Mouse (Mus musculus): ENCODE results near the gene Gm11444. TPM values are rescaled to one million over a fixed set of nuclear protein-coding genes. Genes with fewer than 3 reads are reported as not detected.

The Gm11444 gene
- total and polyA plus RNA-seq, 3 experiments = not detected

DNA sequence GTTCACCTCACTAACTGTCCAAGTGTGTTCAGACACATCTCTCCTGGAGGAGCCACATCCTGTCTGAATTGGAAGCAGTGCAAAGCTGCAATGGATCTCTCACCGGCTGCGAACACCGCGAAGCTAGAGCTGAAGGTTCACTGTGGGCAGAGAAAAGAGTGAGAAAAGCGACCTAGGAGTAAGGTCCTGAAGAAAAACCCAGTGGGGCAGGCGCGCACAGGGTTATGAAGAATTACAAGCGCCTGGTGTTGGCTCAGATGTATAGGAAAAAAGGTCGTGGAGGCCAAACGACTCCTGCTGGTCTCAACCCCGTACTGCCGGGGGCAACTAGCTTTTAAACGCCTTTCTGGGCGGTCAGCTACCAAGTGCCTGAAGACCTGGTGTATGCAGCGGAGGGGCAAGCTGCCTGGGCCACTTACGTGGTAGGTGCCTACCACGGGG is 19.2 kb downstream of the Gm11444 start:
- TF ChIP-seq CTCF (IDR thresholded peaks at IDR 0.05; ENCODE audit: low read depth, low read length) = no peak
- no peak for TF ChIP-seq POLR2AphosphoS5 (IDR thresholded peaks at IDR 0.05; ENCODE audit: insufficient replicate concordance, low read depth, low read length)
- TF ChIP-seq GATA2 (IDR thresholded peaks at IDR 0.05; ENCODE audit: borderline replicate concordance, low read depth, low read length) = no peak
- no peak for TF ChIP-seq TAL1 (conservative IDR thresholded peaks at IDR 0.05; ENCODE audit: low read depth, low read length)
- no peak for TF ChIP-seq GATA1 (IDR thresholded peaks at IDR 0.05; ENCODE audit: borderline replicate concordance, low read length)
- H3K4me3 ChIP-seq (ENCODE audit: low read depth, low read length) = no peak overlapping the region
- H3K27me3 ChIP-seq (ENCODE audit: insufficient read depth, low read length) = peaks cover 65% of the 10 kb centered on the region
- no peaks in the 10 kb centered on the region for H3K36me3 ChIP-seq (replicated peaks)
- ATAC-seq (ENCODE audit: extremely low read depth, insufficient number of reproducible peaks, low FRiP score, poor library complexity, severe bottlenecking) (no peak), DNase-seq (ENCODE audit: low spot score) (no peak)
- peaks cover 6% of the 10 kb centered on the region; the same call in 1 of the 2 replicates for H3K4me1 ChIP-seq (ENCODE audit: insufficient read depth, low read depth, low read length)
- peaks cover 23% of the 10 kb centered on the region for H3K9me3 ChIP-seq (replicated peaks)

GRCm38 (mm10) chr11:85829520-85830440 is 20.4 kb downstream of the Gm11444 start:
- H3K9me3 ChIP-seq (replicated peaks) = peaks cover 23% of the 10 kb centered on the region
- H3K4me3 ChIP-seq (ENCODE audit: low read depth, low read length) = no peak overlapping the region
- TF ChIP-seq CTCF (IDR thresholded peaks at IDR 0.05; ENCODE audit: low read depth, low read length) = no peak
- TF ChIP-seq GATA1 (IDR thresholded peaks at IDR 0.05; ENCODE audit: borderline replicate concordance, low read length) = no peak
- no peak for TF ChIP-seq GATA2 (IDR thresholded peaks at IDR 0.05; ENCODE audit: borderline replicate concordance, low read depth, low read length)
- no peak for TF ChIP-seq POLR2AphosphoS5 (IDR thresholded peaks at IDR 0.05; ENCODE audit: insufficient replicate concordance, low read depth, low read length)
- TF ChIP-seq TAL1 (conservative IDR thresholded peaks at IDR 0.05; ENCODE audit: low read depth, low read length) = no peak
- DNase-seq (ENCODE audit: low spot score) (no peak), ATAC-seq (ENCODE audit: extremely low read depth, insufficient number of reproducible peaks, low FRiP score, poor library complexity, severe bottlenecking) (no peak)
- peaks cover 6% of the 10 kb centered on the region; the same call in 1 of the 2 replicates for H3K4me1 ChIP-seq (ENCODE audit: insufficient read depth, low read depth, low read length)
- no peaks in the 10 kb centered on the region for H3K36me3 ChIP-seq (replicated peaks)
- peaks cover 71% of the 10 kb centered on the region for H3K27me3 ChIP-seq (ENCODE audit: insufficient read depth, low read length)

GRCm38 (mm10) chr11:85828691-85829519 is 21.2 kb downstream of the Gm11444 start:
- Histone ChIP-seq H3K9me3 (replicated peaks) (peaks cover 23% of the 10 kb centered on the region), H3K27me3 (ENCODE audit: insufficient read depth, low read length) (peaks cover 70% of the 10 kb centered on the region), H3K4me1 (ENCODE audit: insufficient read depth, low read depth, low read length) (peaks cover 6% of the 10 kb centered on the region; the same call in 1 of the 2 replicates), H3K36me3 (replicated peaks) (no peaks in the 10 kb centered on the region), H3K4me3 (ENCODE audit: low read depth, low read length) (no peak overlapping the region)
- TF ChIP-seq TAL1 (conservative IDR thresholded peaks at IDR 0.05; ENCODE audit: low read depth, low read length) (no peak), CTCF (IDR thresholded peaks at IDR 0.05; ENCODE audit: low read depth, low read length) (no peak), POLR2AphosphoS5 (IDR thresholded peaks at IDR 0.05; ENCODE audit: insufficient replicate concordance, low read depth, low read length) (no peak), GATA2 (IDR thresholded peaks at IDR 0.05; ENCODE audit: borderline replicate concordance, low read depth, low read length) (no peak), GATA1 (IDR thresholded peaks at IDR 0.05; ENCODE audit: borderline replicate concordance, low read length) (no peak)
- no peak for DNase-seq (ENCODE audit: low spot score)
- ATAC-seq (ENCODE audit: extremely low read depth, insufficient number of reproducible peaks, low FRiP score, poor library complexity, severe bottlenecking) = no peak

GRCm38 (mm10) chr11:85827342-85827741 is 22.8 kb downstream of the Gm11444 start:
- H3K27me3 ChIP-seq (ENCODE audit: insufficient read depth, low read length) = peaks cover 68% of the 10 kb centered on the region

GRCm38 (mm10) chr11:85825823-85826222 is 24.3 kb downstream of the Gm11444 start:
- H3K27me3 ChIP-seq (ENCODE audit: insufficient read depth, low read length) = peaks cover 61% of the 10 kb centered on the region

More at GRCm38 (mm10) chr11:85827342-85827741, 22.8 kb downstream of the Gm11444 start:
- TF ChIP-seq TAL1 (conservative IDR thresholded peaks at IDR 0.05; ENCODE audit: low read depth, low read length) = no peak
- Histone ChIP-seq H3K36me3 (replicated peaks) (no peaks in the 10 kb centered on the region), H3K4me1 (ENCODE audit: insufficient read depth, low read depth, low read length) (peaks cover 9% of the 10 kb centered on the region; the same call in 1 of the 2 replicates), H3K9me3 (replicated peaks) (peaks cover 14% of the 10 kb centered on the region), H3K4me3 (ENCODE audit: low read depth, low read length) (no peak overlapping the region)
- ATAC-seq (ENCODE audit: extremely low read depth, insufficient number of reproducible peaks, low FRiP score, poor library complexity, severe bottlenecking) = 0 out of 2 replicates have a peak, but pooled peaks have one; percentile 34
- no peak for DNase-seq (ENCODE audit: low spot score)

More at GRCm38 (mm10) chr11:85825823-85826222, 24.3 kb downstream of the Gm11444 start:
- H3K4me1 ChIP-seq (ENCODE audit: insufficient read depth, low read depth, low read length) = peaks cover 9% of the 10 kb centered on the region; the same call in 1 of the 2 replicates
- 0 out of 2 replicates have a peak, but pooled peaks cover 3% of the 10 kb centered on the region for H3K9me3 ChIP-seq (replicated peaks)
- TF ChIP-seq GATA2 (IDR thresholded peaks at IDR 0.05; ENCODE audit: borderline replicate concordance, low read depth, low read length) (no peak), POLR2AphosphoS5 (IDR thresholded peaks at IDR 0.05; ENCODE audit: insufficient replicate concordance, low read depth, low read length) (no peak), GATA1 (IDR thresholded peaks at IDR 0.05; ENCODE audit: borderline replicate concordance, low read length) (no peak), CTCF (IDR thresholded peaks at IDR 0.05; ENCODE audit: low read depth, low read length) (no peak), TAL1 (conservative IDR thresholded peaks at IDR 0.05; ENCODE audit: low read depth, low read length) (no peak)
- H3K4me3 ChIP-seq (ENCODE audit: low read depth, low read length) = no peak overlapping the region
- ATAC-seq (ENCODE audit: extremely low read depth, insufficient number of reproducible peaks, low FRiP score, poor library complexity, severe bottlenecking) = no peak
- DNase-seq (ENCODE audit: low spot score) = no peak
- no peaks in the 10 kb centered on the region for H3K36me3 ChIP-seq (replicated peaks)
